In the genomic region with DNA sequence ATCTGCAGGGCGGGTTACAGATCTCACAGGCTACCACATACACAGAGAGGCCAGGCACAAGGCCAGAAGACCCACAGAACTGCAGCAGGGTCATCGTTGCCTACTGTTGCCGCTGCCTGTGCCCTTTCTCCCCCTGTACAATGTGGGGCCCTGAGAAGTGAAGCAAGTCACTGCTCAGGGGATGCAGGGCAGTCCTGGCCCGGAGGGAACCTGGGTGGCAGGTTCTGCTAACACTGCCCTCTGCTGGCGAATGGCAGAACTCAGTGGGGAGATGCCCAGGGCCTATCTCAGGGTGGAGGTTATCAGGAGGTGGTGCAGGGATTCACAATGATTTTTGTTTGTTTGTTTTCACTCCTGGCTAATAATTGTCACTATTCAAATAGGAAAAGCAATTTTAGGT, we compare ENCODE assay signal across 8 mouse cellular contexts. TPM values are rescaled to one million over a fixed set of nuclear protein-coding genes. Genes with fewer than 3 reads are reported as not detected.
DNase-seq lines count a peak whose midpoint lies in the region; ATAC-seq lines count a peak whose summit lies in the region.

No protein-coding gene starts in this region.

- DNase-seq in WW6 (ENCODE audit: low read depth, low spot score), result peak; percentile 55
- DNase-seq in cerebellum, postnatal 10 days, result peak; percentile 90 to 93
- peak; percentile 32 to 72 for DNase-seq in frontal cortex, postnatal 25 days (ENCODE audit: low spot score in 2 of 2)
- peak; percentile 46 for DNase-seq in hindlimb bud, embryonic 11.5 days (ENCODE audit: extremely low spot score, low read depth, low spot score)
- DNase-seq in left cerebral cortex, adult 18-20 months (ENCODE audit: low spot score in 2 of 2), result peak; percentile 80 to 90
- peak; percentile 36 to 48 for DNase-seq in right cerebral cortex, postnatal 36 days (ENCODE audit: low spot score in 2 of 2)
- DNase-seq in urinary bladder, postnatal 36 days (ENCODE audit: low spot score in 2 of 2), result peak; percentile 75 to 81

- peak; percentile 90 for ATAC-seq in megakaryocyte-erythroid progenitor cell, adult 5-6 weeks (replicated peaks; ENCODE audit: low FRiP score, low TSS enrichment, poor library complexity, severe bottlenecking)

RNA-seq across cellular contexts. Expression of gene Tamm41, which starts 29.9 kb away (rescaled TPM):
- 10 to 100 TPM; 21.0 to 21.4 TPM for total RNA-seq in left cerebral cortex, adult 18-20 months (2021)
- total RNA-seq in megakaryocyte-erythroid progenitor cell, adult 5-6 weeks (2014; fragmentation: Nextera tagmentation), result 70.2 and 107 TPM in 2 replicates
- total RNA-seq in megakaryocyte-erythroid progenitor cell, adult 5-6 weeks (2017), result 75.1 and 92.8 TPM in 2 replicates

RNA-seq across cellular contexts. Expression of gene Vgll4, which starts 37.9 kb away (rescaled TPM):
- 10 to 100 TPM; 55.3 to 62.5 TPM for total RNA-seq in left cerebral cortex, adult 18-20 months (2021)
- total RNA-seq in megakaryocyte-erythroid progenitor cell, adult 5-6 weeks (2014; fragmentation: Nextera tagmentation), result 19.1 and 28.6 TPM in 2 replicates
- 22.2 and 25.9 TPM in 2 replicates for total RNA-seq in megakaryocyte-erythroid progenitor cell, adult 5-6 weeks (2017)

Comparison
In these comparisons a context has a peak if more than half of its experiments do, and no peak if none do; other contexts are left out.
1. Peak in every context shown above with its lines: DNase-seq and ATAC-seq.